Comparison of ENCODE assay signal across 8 mouse cellular contexts in the genomic region with DNA sequence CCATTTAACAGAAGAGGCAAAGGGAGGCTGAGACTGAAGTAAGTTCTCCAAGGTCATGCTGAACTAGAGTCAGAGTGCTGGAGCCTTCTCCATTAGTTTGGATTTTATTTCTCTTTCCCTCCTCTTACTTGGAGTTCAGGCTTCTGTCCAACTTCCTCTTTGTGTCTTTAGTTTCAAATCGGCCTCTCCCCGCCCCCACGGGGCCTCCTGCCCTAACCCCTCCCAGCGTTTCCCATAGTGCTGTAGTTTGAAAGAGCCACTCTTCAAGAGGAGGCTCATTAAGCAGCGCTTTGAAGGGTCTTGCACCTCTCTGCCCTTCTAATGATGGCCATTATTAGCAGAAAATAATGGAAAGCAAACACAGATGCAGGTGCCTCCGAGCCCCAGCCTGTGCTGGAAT. TPM values are rescaled to one million over a fixed set of nuclear protein-coding genes. Genes with fewer than 3 reads are reported as not detected.
DNase-seq lines count a peak whose midpoint lies in the region; ATAC-seq lines count a peak whose summit lies in the region.

No protein-coding gene starts in this region.

- WGBS in midbrain, embryonic 14.5 days, result 64% methylated on average over 6 of the region's 6 CpGs
- WGBS in midbrain, embryonic 10.5 days, result 74% methylated on average over 6 of the region's 6 CpGs
- WGBS in macrophage (ENCODE audit: missing documents), result 9% methylated on average over 6 of the region's 6 CpGs
- 58% methylated on average over 6 of the region's 6 CpGs for WGBS in hindbrain, embryonic 11.5 days

- no peak overlapping the region for H3K4me3 ChIP-seq in midbrain, embryonic 14.5 days (replicated peaks; ENCODE audit: low read depth, low read length)
- no peak overlapping the region for H3K4me3 ChIP-seq in midbrain, embryonic 10.5 days
- no peak overlapping the region for H3K4me3 ChIP-seq in macrophage (ENCODE audit: inconsistent target)
- H3K4me3 ChIP-seq in hindbrain, embryonic 11.5 days (ENCODE audit: low read depth, low read length), result no peak overlapping the region

- DNase-seq in midbrain, embryonic 14.5 days, result peak; percentile 23
- no peak for DNase-seq in midbrain, embryonic 10.5 days (ENCODE audit: low spot score)
- peak; percentile 55 to 75 for DNase-seq in adrenal gland, postnatal 36 days
- DNase-seq in heart, adult 8-10 months (ENCODE audit: low spot score), result peak; percentile 71
- peak; percentile 80 for DNase-seq in kidney, postnatal 14 days
- no peak for DNase-seq in hindbrain, embryonic 11.5 days (ENCODE audit: low spot score)

- H3K9ac ChIP-seq in midbrain, embryonic 14.5 days (replicated peaks; ENCODE audit: low read length), result no peak overlapping the region
- no peak overlapping the region for H3K9ac ChIP-seq in hindbrain, embryonic 11.5 days (ENCODE audit: low read depth, low read length)

- H3K9me3 ChIP-seq in midbrain, embryonic 14.5 days (ENCODE audit: control insufficient read depth, low read length), result no peaks in the 10 kb centered on the region
- H3K9me3 ChIP-seq in midbrain, embryonic 10.5 days (replicated peaks), result no peaks in the 10 kb centered on the region
- no peaks in the 10 kb centered on the region for H3K9me3 ChIP-seq in hindbrain, embryonic 11.5 days (ENCODE audit: control insufficient read depth, low read length)

- H3K27me3 ChIP-seq in midbrain, embryonic 14.5 days (ENCODE audit: control insufficient read depth, insufficient read depth, low read length), result no peaks in the 10 kb centered on the region
- no peaks in the 10 kb centered on the region for H3K27me3 ChIP-seq in midbrain, embryonic 10.5 days (ENCODE audit: low read depth, poor library complexity, severe bottlenecking)
- H3K27me3 ChIP-seq in hindbrain, embryonic 11.5 days (ENCODE audit: control insufficient read depth, insufficient read depth, low read length), result no peaks in the 10 kb centered on the region

- H3K27ac ChIP-seq in midbrain, embryonic 14.5 days (replicated peaks; ENCODE audit: low read depth, low read length), result no peak overlapping the region
- H3K27ac ChIP-seq in midbrain, embryonic 10.5 days (replicated peaks), result no peak overlapping the region
- H3K27ac ChIP-seq in macrophage, result peak overlapping the region; percentile 69
- H3K27ac ChIP-seq in hindbrain, embryonic 11.5 days (ENCODE audit: low read depth, low read length), result no peak overlapping the region

- no peaks in the 10 kb centered on the region for H3K4me1 ChIP-seq in midbrain, embryonic 14.5 days (ENCODE audit: control insufficient read depth, insufficient read depth, low read length)
- peaks cover 15% of the 10 kb centered on the region for H3K4me1 ChIP-seq in midbrain, embryonic 10.5 days
- H3K4me1 ChIP-seq in hindbrain, embryonic 11.5 days (replicated peaks; ENCODE audit: control insufficient read depth, insufficient read depth, low read length), result no peaks in the 10 kb centered on the region; the same call in 1 of the 2 replicates

- peaks cover 42% of the 10 kb centered on the region for H3K79me2 ChIP-seq in macrophage (ENCODE audit: inconsistent target)

- H3K36me3 ChIP-seq in midbrain, embryonic 14.5 days (ENCODE audit: control insufficient read depth, insufficient read depth, low read length), result no peaks in the 10 kb centered on the region
- H3K36me3 ChIP-seq in midbrain, embryonic 10.5 days, result no peaks in the 10 kb centered on the region
- H3K36me3 ChIP-seq in macrophage (ENCODE audit: inconsistent target), result no peaks in the 10 kb centered on the region
- H3K36me3 ChIP-seq in hindbrain, embryonic 11.5 days (ENCODE audit: control insufficient read depth, insufficient read depth, low read length), result no peaks in the 10 kb centered on the region

- H3K4me2 ChIP-seq in midbrain, embryonic 14.5 days (ENCODE audit: low read length), result no peak overlapping the region
- no peak overlapping the region for H3K4me2 ChIP-seq in hindbrain, embryonic 11.5 days (replicated peaks; ENCODE audit: low read depth, low read length)

- no peak for ATAC-seq in midbrain, embryonic 14.5 days (ENCODE audit: low FRiP score, low TSS enrichment)
- no peak for ATAC-seq in cerebellum, adult (ENCODE audit: insufficient number of reproducible peaks, low FRiP score, low TSS enrichment)
- no peak for ATAC-seq in hindbrain, embryonic 11.5 days (ENCODE audit: low FRiP score)

RNA-seq across cellular contexts. Expression of a gene that starts 59.2 kb away (rescaled TPM):
- not detected in 2 replicates for polyA plus RNA-seq in midbrain, embryonic 14.5 days (2014; fragmentation: Nextera tagmentation; extraction: Ambion mirVana)
- polyA plus RNA-seq in midbrain, embryonic 10.5 days (2016; fragmentation: Nextera tagmentation; extraction: Ambion mirVana), result not detected in 2 replicates
- total RNA-seq in adrenal gland, postnatal 36 days (2021), result 10 to 100 TPM; 21.9 to 46.0 TPM
- not detected for total RNA-seq in heart, adult 8-10 months (2022)
- total RNA-seq in macrophage (2018; cell fraction: chromatin; rRNA removed), result not detected
- under 1 TPM in 1 of 26 experiments, not detected in 25; 0.05 TPM for total RNA-seq in macrophage (2018; cell fraction: cytosol; rRNA removed)
- not detected for total RNA-seq in macrophage (2018; cell fraction: nucleus; rRNA removed)
- polyA plus RNA-seq in macrophage (2018), result not detected in 3 replicates
- polyA plus RNA-seq in hindbrain, embryonic 11.5 days (2014; fragmentation: Nextera tagmentation; extraction: Ambion mirVana), result not detected in 2 replicates

Comparison
In these comparisons a context has a peak if more than half of its experiments do, and no peak if none do; other contexts are left out.
1. DNase-seq: peak in midbrain, embryonic 14.5 days (single experiment), adrenal gland, postnatal 36 days (2 of 2), heart, adult 8-10 months (single experiment) and kidney, postnatal 14 days (single experiment); none in midbrain, embryonic 10.5 days (single experiment) and hindbrain, embryonic 11.5 days (single experiment).